Comparison of ENCODE assay signal across 8 mouse cellular contexts in the genomic region with DNA sequence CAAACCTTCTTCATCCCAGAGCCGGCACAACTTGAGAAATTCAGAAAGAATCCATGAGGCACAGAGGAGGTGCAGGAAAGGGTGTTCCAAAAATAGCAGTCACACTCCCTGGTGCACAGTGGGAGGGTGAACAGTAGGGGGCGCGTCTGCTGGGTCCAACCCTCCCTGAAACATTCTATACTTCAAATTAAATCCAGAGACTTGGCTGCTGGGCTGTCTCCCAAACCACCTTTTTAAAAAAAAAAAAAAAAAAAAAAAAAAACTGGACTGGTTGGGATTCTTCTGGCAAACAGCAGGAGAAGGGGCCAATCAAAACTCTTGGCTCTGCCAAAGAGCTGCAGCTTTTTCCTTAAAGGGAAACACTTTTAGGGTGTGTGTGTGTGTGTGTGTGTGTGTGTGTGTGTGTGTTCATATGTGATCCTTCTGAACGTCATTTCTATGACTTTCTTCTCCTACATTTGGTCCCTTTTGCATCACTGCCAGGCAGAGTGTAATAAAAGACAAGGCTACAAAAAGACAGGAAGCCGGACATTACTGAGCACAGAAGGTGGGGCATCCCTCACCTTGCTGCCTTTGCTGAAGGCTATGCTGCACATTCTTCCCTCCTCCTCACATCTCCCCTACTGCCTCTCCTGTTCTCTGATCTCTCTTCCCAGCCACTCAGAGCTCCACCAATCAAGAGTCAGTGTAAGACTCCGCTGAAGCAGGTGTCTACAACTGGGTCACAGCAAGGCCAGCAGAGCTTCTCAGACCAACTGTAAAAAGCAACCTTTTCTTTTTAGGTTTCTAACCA. TPM values are rescaled to one million over a fixed set of nuclear protein-coding genes. Genes with fewer than 3 reads are reported as not detected.
DNase-seq lines count a peak whose midpoint lies in the region; ATAC-seq and TF ChIP-seq lines count a peak whose summit lies in the region.

No protein-coding gene starts in this region.

- peak; percentile 56; the same call in 1 of the 2 replicates for ATAC-seq in stomach, embryonic 14.5 days (ENCODE audit: insufficient number of reproducible peaks, insufficient read depth, low FRiP score, low read depth)

- 27% methylated on average over 6 of the region's 6 CpGs for WGBS in stomach, embryonic 14.5 days

- no peaks in the 10 kb centered on the region for H3K36me3 ChIP-seq in stomach, embryonic 14.5 days (ENCODE audit: control insufficient read depth, insufficient read depth, low read length)

- DNase-seq in layer of hippocampus, adult 11-12 months (ENCODE audit: low spot score), result peak; percentile 69
- no peak for DNase-seq in layer of hippocampus, adult 9-10 months (ENCODE audit: low spot score)
- DNase-seq in cerebellum, adult 11-12 months, result peak; percentile 67
- peak; percentile 77 for DNase-seq in forelimb bud, embryonic 11.5 days (ENCODE audit: low read depth, low spot score)
- peak; percentile 72 to 76 for DNase-seq in heart, postnatal 36 days
- peak; percentile 49 to 70 for DNase-seq in layer of hippocampus, adult 2 months (ENCODE audit: low spot score in 2 of 2)
- peak; percentile 74 for DNase-seq in lung, postnatal 25 days (ENCODE audit: low spot score)

- H3K9ac ChIP-seq in stomach, embryonic 14.5 days (replicated peaks; ENCODE audit: low read depth, low read length), result no peak overlapping the region

- no peaks in the 10 kb centered on the region for H3K9me3 ChIP-seq in stomach, embryonic 14.5 days (ENCODE audit: control insufficient read depth, low read depth, low read length)

- H3K4me3 ChIP-seq in layer of hippocampus, adult 2 months, result no peak overlapping the region
- H3K4me3 ChIP-seq in stomach, embryonic 14.5 days (ENCODE audit: low read depth, low read length), result no peak overlapping the region

- H3K27ac ChIP-seq in layer of hippocampus, adult 2 months, result peak overlapping the region; percentile 67
- H3K27ac ChIP-seq in stomach, embryonic 14.5 days (ENCODE audit: low read length), result peak overlapping the region; percentile 64; the same call in 1 of the 2 replicates

- no peak overlapping the region for H3K4me2 ChIP-seq in stomach, embryonic 14.5 days (replicated peaks; ENCODE audit: low read depth, low read length)

- no peaks in the 10 kb centered on the region for H3K27me3 ChIP-seq in stomach, embryonic 14.5 days (ENCODE audit: control insufficient read depth, insufficient read depth, low read length)

- H3K4me1 ChIP-seq in stomach, embryonic 14.5 days (ENCODE audit: control insufficient read depth, insufficient read depth, low read length), result peaks cover 22% of the 10 kb centered on the region; the same call in 1 of the 2 replicates

- TF ChIP-seq CTCF in layer of hippocampus, adult 2 months (conservative IDR thresholded peaks at IDR 0.05), result peak; percentile 81

- intact Hi-C loops in heart, postnatal 36 days (cut with DNase I), result loop anchor here (2.0 to 5.0 kb wide), 2 partner anchors 33 to 50 kb away; partner anchors contain the start of gene Rbfox2

RNA-seq across cellular contexts. Expression of gene Rbfox2, which starts 49.2 kb away (rescaled TPM):
- 100 to 1,000 TPM in 1 of 2 experiments, 10 to 100 TPM in 1; 91.7 to 107 TPM for total RNA-seq in heart, postnatal 36 days (2021)
- 100 to 1,000 TPM; 243 TPM for total RNA-seq in layer of hippocampus, adult 2 months (2021)
- 90.5 and 93.7 TPM in 2 replicates for polyA plus RNA-seq in stomach, embryonic 14.5 days (2014; fragmentation: Nextera tagmentation; extraction: Ambion mirVana)
